Mouse (Mus musculus): ENCODE results near the gene Aff1. TPM values are rescaled to one million over a fixed set of nuclear protein-coding genes. Genes with fewer than 3 reads are reported as not detected.

Gene Aff1
- polyA plus RNA-seq, 1 experiment from 2014 or later = 9.1 TPM

DNA sequence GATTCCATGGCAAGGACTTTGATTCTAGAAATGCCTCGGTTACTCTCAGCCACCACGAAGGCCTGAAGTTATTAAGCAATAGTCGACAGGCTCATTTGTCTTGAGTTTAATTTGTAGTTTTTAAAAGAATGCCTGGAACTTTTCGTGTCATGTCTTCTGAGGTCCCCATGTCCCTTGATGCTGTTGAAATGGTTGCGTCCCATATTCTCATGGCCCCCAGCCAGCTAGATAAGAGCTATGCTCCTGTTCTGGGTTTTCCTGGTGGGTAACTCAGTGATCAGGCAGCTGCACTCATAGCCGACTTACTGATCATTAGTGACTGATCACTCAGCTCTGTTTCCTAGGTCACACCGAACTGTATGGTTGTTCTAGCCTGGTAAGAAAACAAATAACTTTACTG is 69.6 kb downstream of the Aff1 start:
- DNase-seq (ENCODE audit: low spot score) (no peak), ATAC-seq (ENCODE audit: insufficient number of reproducible peaks, low FRiP score, low TSS enrichment, low read depth) (no peak)
- Histone ChIP-seq H3K4me2 (ENCODE audit: low read depth, severe bottlenecking) (no peak overlapping the region), H3K27me3 (ENCODE audit: control insufficient read depth, insufficient read depth, low read length) (no peaks in the 10 kb centered on the region), H3K36me3 (ENCODE audit: control insufficient read depth, insufficient read depth, low read length) (peaks cover 2% of the 10 kb centered on the region; the same call in 1 of the 2 replicates), H3K9ac (ENCODE audit: low read length) (no peak overlapping the region), H3K4me3 (ENCODE audit: low read depth, low read length) (no peak overlapping the region), H3K27ac (replicated peaks; ENCODE audit: low read depth, low read length) (no peak overlapping the region), H3K4me1 (ENCODE audit: control insufficient read depth, insufficient read depth, low read length) (peaks cover 17% of the 10 kb centered on the region), H3K9me3 (ENCODE audit: control insufficient read depth, low read length) (no peaks in the 10 kb centered on the region; the same call in 1 of the 2 replicates)
- WGBS = 79% methylated on average over 7 of the region's 7 CpGs

DNA sequence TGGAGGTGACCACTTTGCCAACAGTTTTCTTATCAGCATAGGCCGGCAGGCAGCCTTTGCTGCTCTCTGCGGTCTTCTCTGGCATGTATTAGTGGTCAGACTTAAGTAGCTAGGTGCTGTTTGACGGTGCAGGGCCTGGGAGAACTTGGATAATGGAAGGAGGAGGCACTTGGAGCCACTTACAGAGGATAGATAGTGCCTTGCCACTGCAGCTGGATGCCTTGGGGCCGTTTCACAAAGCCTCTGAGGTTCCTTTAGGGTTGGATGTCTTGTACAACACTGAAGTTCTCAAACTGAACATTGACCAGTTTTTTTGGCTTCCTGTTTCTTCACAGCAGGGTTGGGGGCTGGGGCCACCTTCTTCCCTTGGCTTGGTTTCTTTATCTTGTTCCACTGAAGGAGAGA is 70.7 kb downstream of the Aff1 start:
- no peak overlapping the region for H3K4me3 ChIP-seq (ENCODE audit: low read depth, low read length)
- 80% methylated on average over 4 of the region's 4 CpGs for WGBS
- ATAC-seq (ENCODE audit: insufficient number of reproducible peaks, low FRiP score, low TSS enrichment, low read depth) = no peak
- H3K9ac ChIP-seq (ENCODE audit: low read length) = no peak overlapping the region
- H3K4me1 ChIP-seq (ENCODE audit: control insufficient read depth, insufficient read depth, low read length) = peaks cover 17% of the 10 kb centered on the region
- H3K9me3 ChIP-seq (ENCODE audit: control insufficient read depth, low read length) = no peaks in the 10 kb centered on the region; the same call in 1 of the 2 replicates
- no peak for DNase-seq (ENCODE audit: low spot score)
- no peak overlapping the region for H3K27ac ChIP-seq (replicated peaks; ENCODE audit: low read depth, low read length)
- no peaks in the 10 kb centered on the region for H3K27me3 ChIP-seq (ENCODE audit: control insufficient read depth, insufficient read depth, low read length)
- H3K4me2 ChIP-seq (ENCODE audit: low read depth, severe bottlenecking) = no peak overlapping the region
- peaks cover 2% of the 10 kb centered on the region; the same call in 1 of the 2 replicates for H3K36me3 ChIP-seq (ENCODE audit: control insufficient read depth, insufficient read depth, low read length)

DNA sequence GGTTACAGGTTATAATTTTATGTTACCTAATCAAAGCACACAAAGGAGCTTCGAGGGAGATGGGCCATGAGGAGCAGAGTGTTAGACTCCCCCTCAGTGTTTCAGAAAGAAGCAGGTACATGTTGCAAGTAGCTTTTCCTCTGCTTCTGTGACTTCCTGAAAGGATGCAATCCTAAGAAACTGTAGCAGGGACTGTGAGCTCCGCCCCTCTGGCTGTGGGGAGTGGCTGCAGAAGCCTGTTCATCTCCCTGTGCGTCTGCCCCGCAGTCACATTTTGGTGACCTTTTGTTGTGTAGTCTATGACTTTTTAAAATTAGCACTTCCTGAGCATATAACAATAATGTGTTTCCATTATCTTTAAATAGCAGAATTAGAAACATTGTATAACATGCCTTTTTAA is 73.2 kb downstream of the Aff1 start:
- 92% methylated on average over 4 of the region's 4 CpGs for WGBS
- Histone ChIP-seq H3K9ac (ENCODE audit: low read length) (no peak overlapping the region), H3K4me1 (ENCODE audit: control insufficient read depth, insufficient read depth, low read length) (peaks cover 5% of the 10 kb centered on the region), H3K27me3 (ENCODE audit: control insufficient read depth, insufficient read depth, low read length) (no peaks in the 10 kb centered on the region), H3K9me3 (ENCODE audit: control insufficient read depth, low read length) (no peaks in the 10 kb centered on the region; the same call in 1 of the 2 replicates), H3K27ac (replicated peaks; ENCODE audit: low read depth, low read length) (no peak overlapping the region), H3K4me3 (ENCODE audit: low read depth, low read length) (no peak overlapping the region), H3K36me3 (ENCODE audit: control insufficient read depth, insufficient read depth, low read length) (peaks cover 2% of the 10 kb centered on the region; the same call in 1 of the 2 replicates), H3K4me2 (ENCODE audit: low read depth, severe bottlenecking) (no peak overlapping the region)
- ATAC-seq (ENCODE audit: insufficient number of reproducible peaks, low FRiP score, low TSS enrichment, low read depth) (no peak), DNase-seq (ENCODE audit: low spot score) (no peak)

DNA sequence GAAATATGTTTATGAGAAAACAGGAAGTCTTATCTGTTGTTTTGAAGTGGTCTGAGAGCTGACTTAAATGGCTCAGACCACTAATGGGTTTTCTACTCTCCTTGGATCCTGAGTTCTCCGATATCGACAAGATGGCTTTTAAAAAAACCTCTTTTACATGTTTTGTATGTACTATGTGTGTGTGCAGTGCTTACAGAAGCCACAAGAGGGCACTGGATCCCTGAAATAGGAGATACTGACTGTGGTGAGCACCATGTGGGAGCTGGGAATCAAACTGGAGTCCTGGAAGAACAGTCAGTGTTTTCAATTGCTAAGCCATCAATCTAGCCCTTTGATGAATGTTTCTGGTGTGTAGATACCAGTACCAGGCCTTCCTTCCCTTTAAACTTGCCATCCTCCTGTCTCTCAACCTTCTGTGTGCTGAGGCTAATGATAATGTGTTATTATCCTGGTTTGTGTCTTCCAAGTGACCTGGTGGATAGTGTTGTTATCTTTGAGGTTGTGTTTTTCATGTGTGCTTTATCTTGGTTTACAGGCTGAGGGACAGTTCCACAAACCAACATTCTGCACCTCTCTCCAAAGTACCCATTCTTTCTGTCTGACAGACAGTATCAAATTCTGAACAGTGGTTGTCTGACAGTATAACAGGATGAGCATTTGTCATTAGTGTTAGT is 73.7 kb downstream of the Aff1 start:
- Histone ChIP-seq H3K9ac (ENCODE audit: low read length) (no peak overlapping the region), H3K4me1 (ENCODE audit: control insufficient read depth, insufficient read depth, low read length) (peaks cover under 1% of the 10 kb centered on the region), H3K27me3 (ENCODE audit: control insufficient read depth, insufficient read depth, low read length) (no peaks in the 10 kb centered on the region), H3K4me3 (ENCODE audit: low read depth, low read length) (no peak overlapping the region), H3K9me3 (ENCODE audit: control insufficient read depth, low read length) (no peaks in the 10 kb centered on the region; the same call in 1 of the 2 replicates), H3K4me2 (ENCODE audit: low read depth, severe bottlenecking) (no peak overlapping the region), H3K27ac (replicated peaks; ENCODE audit: low read depth, low read length) (no peak overlapping the region), H3K36me3 (ENCODE audit: control insufficient read depth, insufficient read depth, low read length) (peaks cover 2% of the 10 kb centered on the region; the same call in 1 of the 2 replicates)
- DNase-seq (ENCODE audit: low spot score) (no peak), ATAC-seq (ENCODE audit: insufficient number of reproducible peaks, low FRiP score, low TSS enrichment, low read depth) (no peak)
- WGBS = 100% methylated on average over 2 of the region's 2 CpGs

DNA sequence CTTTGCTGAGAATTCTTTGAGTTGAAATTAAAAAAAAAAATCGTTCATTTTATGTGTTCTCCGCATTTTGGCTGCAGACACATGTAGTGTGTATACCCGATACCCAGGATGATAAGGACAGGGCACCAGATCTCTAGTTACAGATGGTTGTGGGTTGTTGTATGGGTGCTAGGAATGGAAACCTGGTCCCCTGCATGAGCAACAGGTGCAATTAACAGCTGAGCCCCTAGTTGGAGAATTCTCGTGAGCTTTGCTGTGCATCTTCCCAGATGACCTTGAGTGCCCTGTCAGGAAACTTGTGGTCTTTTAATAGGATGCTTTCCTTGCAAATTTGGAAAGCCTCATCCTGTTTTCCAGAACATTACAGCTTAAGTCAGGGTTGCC is 74.2 kb downstream of the Aff1 start:
- DNase-seq (ENCODE audit: low spot score) = no peak
- Histone ChIP-seq H3K27me3 (ENCODE audit: control insufficient read depth, insufficient read depth, low read length) (no peaks in the 10 kb centered on the region), H3K36me3 (ENCODE audit: control insufficient read depth, insufficient read depth, low read length) (peaks cover 2% of the 10 kb centered on the region; the same call in 1 of the 2 replicates), H3K27ac (replicated peaks; ENCODE audit: low read depth, low read length) (no peak overlapping the region), H3K9ac (ENCODE audit: low read length) (no peak overlapping the region), H3K9me3 (ENCODE audit: control insufficient read depth, low read length) (no peaks in the 10 kb centered on the region; the same call in 1 of the 2 replicates), H3K4me3 (ENCODE audit: low read depth, low read length) (no peak overlapping the region), H3K4me1 (ENCODE audit: control insufficient read depth, insufficient read depth, low read length) (peaks cover 1% of the 10 kb centered on the region; the same call in 1 of the 2 replicates), H3K4me2 (ENCODE audit: low read depth, severe bottlenecking) (no peak overlapping the region)
- ATAC-seq (ENCODE audit: insufficient number of reproducible peaks, low FRiP score, low TSS enrichment, low read depth) = no peak
- WGBS = 95% methylated on average over 4 of the region's 4 CpGs

DNA sequence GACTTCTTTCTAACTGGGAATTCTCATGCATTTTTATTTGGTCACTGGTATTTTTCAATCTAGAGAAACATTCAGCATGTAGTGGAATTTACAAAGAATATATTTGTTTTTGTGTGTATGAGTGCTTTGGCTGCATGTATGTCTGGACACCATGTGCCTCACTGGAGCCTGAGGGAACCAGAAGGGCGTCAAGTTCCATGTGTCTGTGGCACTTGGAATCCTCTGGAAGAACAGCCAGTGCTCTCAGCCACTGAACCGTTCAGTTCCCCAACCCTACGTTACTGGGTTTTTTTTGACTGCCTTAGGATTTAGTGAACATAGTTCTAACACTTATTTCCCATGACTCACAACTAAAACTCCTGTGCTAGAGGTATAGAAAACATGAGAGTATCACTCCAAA is 76.8 kb downstream of the Aff1 start:
- WGBS = 85% methylated on average over 3 of the region's 3 CpGs
- Histone ChIP-seq H3K9ac (ENCODE audit: low read length) (no peak overlapping the region), H3K27me3 (ENCODE audit: control insufficient read depth, insufficient read depth, low read length) (no peaks in the 10 kb centered on the region), H3K36me3 (ENCODE audit: control insufficient read depth, insufficient read depth, low read length) (peaks cover 2% of the 10 kb centered on the region; the same call in 1 of the 2 replicates), H3K27ac (replicated peaks; ENCODE audit: low read depth, low read length) (no peak overlapping the region), H3K4me2 (ENCODE audit: low read depth, severe bottlenecking) (no peak overlapping the region), H3K4me3 (ENCODE audit: low read depth, low read length) (no peak overlapping the region), H3K9me3 (ENCODE audit: control insufficient read depth, low read length) (no peaks in the 10 kb centered on the region; the same call in 1 of the 2 replicates), H3K4me1 (ENCODE audit: control insufficient read depth, insufficient read depth, low read length) (peaks cover 15% of the 10 kb centered on the region)
- DNase-seq (ENCODE audit: low spot score) (no peak), ATAC-seq (ENCODE audit: insufficient number of reproducible peaks, low FRiP score, low TSS enrichment, low read depth) (no peak)

DNA sequence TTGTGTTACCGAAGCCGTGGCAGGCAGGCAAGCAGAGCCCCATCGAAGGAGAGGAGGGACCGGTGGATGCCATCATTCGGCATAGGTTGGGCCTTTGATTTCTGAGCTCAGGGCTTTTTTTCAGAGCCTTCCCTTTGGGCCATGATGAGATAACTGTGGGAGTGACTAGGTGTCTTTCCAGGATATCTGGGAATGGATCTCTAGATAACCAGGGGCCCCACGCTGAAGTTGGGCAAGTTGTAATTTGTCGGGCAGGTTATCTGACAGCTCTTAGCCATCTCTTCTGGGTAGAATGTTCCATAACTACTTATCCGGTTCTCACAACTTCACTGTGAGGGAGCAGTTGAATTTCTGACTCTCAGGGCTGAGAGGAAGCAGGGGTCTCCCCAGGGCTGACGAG is 77.5 kb downstream of the Aff1 start:
- Histone ChIP-seq H3K4me2 (ENCODE audit: low read depth, severe bottlenecking) (no peak overlapping the region), H3K36me3 (ENCODE audit: control insufficient read depth, insufficient read depth, low read length) (peaks cover 2% of the 10 kb centered on the region; the same call in 1 of the 2 replicates), H3K4me3 (ENCODE audit: low read depth, low read length) (no peak overlapping the region), H3K27me3 (ENCODE audit: control insufficient read depth, insufficient read depth, low read length) (no peaks in the 10 kb centered on the region), H3K9ac (ENCODE audit: low read length) (no peak overlapping the region), H3K27ac (replicated peaks; ENCODE audit: low read depth, low read length) (no peak overlapping the region), H3K9me3 (ENCODE audit: control insufficient read depth, low read length) (no peaks in the 10 kb centered on the region; the same call in 1 of the 2 replicates), H3K4me1 (ENCODE audit: control insufficient read depth, insufficient read depth, low read length) (peaks cover 19% of the 10 kb centered on the region)
- WGBS = 84% methylated on average over 9 of the region's 9 CpGs
- DNase-seq (ENCODE audit: low spot score) (no peak), ATAC-seq (ENCODE audit: insufficient number of reproducible peaks, low FRiP score, low TSS enrichment, low read depth) (no peak)

DNA sequence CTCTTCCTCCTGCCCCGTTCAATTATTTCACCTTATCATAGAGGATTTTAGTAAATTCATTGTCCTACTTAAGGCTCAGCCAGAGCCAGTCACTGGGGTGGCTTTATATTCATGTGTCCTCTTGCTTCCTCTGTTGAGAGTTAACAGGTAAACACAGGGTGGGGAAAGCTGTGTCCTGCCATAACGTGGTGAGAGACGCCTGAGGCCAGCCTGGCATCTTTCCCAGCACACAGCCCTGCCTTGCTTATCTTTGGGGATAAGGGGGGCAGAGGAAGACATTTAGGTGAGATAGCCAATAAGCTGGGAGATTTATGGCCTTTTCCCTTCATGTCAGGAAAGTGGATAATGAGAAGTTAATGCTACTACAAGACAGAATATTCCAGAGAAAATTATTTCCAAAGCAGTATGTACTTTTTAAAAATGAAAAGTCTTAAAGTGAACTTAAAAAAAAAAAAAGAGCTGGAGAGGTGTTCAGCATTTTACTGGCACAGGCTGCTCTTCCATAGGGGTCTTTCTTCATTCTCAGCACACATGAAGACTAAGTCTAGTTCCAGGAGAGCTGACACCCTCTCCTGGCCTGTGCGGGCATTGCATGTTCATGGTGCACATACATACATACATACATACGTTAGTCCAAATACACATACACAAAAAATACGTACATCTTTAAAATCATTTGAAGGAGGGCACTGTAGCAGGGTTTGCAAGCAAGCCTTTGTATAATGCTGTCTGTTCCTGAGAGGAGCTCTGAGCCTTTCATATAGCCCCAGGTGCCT is 78.5 kb downstream of the Aff1 start:
- Histone ChIP-seq H3K4me3 (ENCODE audit: low read depth, low read length) (no peak overlapping the region), H3K9me3 (ENCODE audit: control insufficient read depth, low read length) (no peaks in the 10 kb centered on the region; the same call in 1 of the 2 replicates), H3K4me2 (ENCODE audit: low read depth, severe bottlenecking) (no peak overlapping the region), H3K36me3 (ENCODE audit: control insufficient read depth, insufficient read depth, low read length) (peaks cover 2% of the 10 kb centered on the region; the same call in 1 of the 2 replicates), H3K9ac (ENCODE audit: low read length) (no peak overlapping the region), H3K27ac (replicated peaks; ENCODE audit: low read depth, low read length) (no peak overlapping the region), H3K4me1 (ENCODE audit: control insufficient read depth, insufficient read depth, low read length) (peaks cover 24% of the 10 kb centered on the region), H3K27me3 (ENCODE audit: control insufficient read depth, insufficient read depth, low read length) (no peaks in the 10 kb centered on the region)
- WGBS = 74% methylated on average over 6 of the region's 6 CpGs
- no peak for DNase-seq (ENCODE audit: low spot score)
- no peak for ATAC-seq (ENCODE audit: insufficient number of reproducible peaks, low FRiP score, low TSS enrichment, low read depth)
